Mouse (Mus musculus) heart, postnatal 0 days (tissue): Measurements from ENCODE around the gene Kcnd2.

Source experiments
- CTCF ChIP-seq: IDR thresholded peaks from 2 replicates; pipeline ENCODE4 v1.5.1; 2016; ENCODE audit warnings: antibody characterized with exemption, control low read depth, low read depth
- EP300 ChIP-seq: IDR thresholded peaks from 2 replicates; pipeline ENCODE4 v1.6.1; 2016; ENCODE audit warnings: antibody characterized with exemption, low read depth

DNA sequence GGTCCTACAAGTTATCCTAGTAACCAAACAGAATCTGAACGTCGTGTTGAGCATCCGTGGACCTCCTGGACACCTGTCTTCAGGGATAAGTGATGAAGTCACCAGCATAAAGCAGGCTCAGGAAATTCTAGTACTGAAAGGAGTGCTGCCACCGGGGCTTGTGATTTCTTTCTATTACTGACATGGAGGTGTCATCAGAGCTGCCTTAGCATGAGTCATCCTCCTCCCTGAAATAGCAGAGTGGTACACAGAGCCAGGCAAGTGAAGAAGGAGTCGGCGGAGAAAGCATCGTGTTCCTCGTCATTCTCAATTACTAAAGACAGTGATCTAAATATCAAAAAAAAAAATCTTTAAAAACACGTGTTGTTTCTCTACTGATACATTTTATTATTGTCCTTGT lies 336.2 kb downstream of the Kcnd2 start:
- TF ChIP-seq CTCF (no peak), EP300 (no peak)
